Mouse (Mus musculus): ENCODE measurements around the gene Fosl1. TPM values are rescaled to one million over a fixed set of nuclear protein-coding genes. Genes with fewer than 3 reads are reported as not detected.

The Fosl1 gene
- polyA plus RNA-seq, 1 experiment from 2014 or later: not detected

DNA sequence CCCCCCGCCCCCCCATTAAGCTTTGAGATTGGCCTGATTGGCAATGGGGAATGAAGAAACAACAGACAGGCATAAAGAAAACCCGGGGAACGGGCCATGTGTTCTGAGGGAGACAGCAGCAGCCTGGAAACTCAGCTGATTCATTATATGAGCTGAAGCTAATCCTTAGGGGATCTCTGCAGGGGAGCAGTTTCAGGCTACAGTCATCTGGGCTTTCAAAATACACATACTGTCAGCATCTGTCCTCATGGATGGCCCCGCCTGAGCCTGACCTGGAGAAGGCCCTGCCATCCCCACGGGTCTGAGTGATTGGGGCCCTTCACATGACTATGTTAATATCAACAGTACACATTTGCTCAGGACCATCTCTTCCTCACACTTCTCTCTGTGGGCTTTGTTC, 24.5 kb downstream of the Fosl1 start:
- peaks cover 31% of the 10 kb centered on the region for H3K27me3 ChIP-seq (ENCODE audit: control insufficient read depth, insufficient read depth, low read depth, low read length)
- H3K4me2 ChIP-seq (ENCODE audit: low read depth, low read length): no peak overlapping the region
- H3K36me3 ChIP-seq (ENCODE audit: control insufficient read depth, insufficient read depth): no peaks in the 10 kb centered on the region
- no peaks in the 10 kb centered on the region for H3K9me3 ChIP-seq (replicated peaks; ENCODE audit: control insufficient read depth, low read length)
- no peak for ATAC-seq (ENCODE audit: low read depth)
- H3K27ac ChIP-seq (ENCODE audit: low read length): no peak overlapping the region
- 50% methylated on average over 5 of the region's 5 CpGs for WGBS (ENCODE audit: insufficient replicate concordance)
- peaks cover 8% of the 10 kb centered on the region for H3K4me1 ChIP-seq (ENCODE audit: control insufficient read depth, low read depth, low read length)
- no peak overlapping the region for H3K4me3 ChIP-seq (ENCODE audit: low read depth, low read length)
- H3K9ac ChIP-seq (ENCODE audit: low read depth, low read length): no peak overlapping the region

DNA sequence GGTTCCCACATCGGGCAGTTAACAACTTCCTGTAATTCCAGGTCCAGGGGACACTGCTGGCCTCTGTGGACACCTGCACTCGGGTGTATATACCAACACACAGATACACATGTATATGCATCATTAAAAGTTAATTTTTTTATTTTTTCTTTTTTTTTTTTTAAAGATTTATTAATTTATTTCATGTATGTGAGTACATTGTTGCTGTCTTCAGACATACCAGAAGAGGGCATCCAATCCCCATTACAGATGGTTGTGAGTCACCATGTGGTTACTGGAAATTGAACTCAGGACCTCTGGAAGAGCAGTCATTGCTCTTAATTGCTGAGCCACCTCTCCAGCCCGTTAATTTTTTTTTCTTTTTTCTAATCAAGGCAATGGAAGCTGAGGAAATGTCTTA, 25.5 kb downstream of the Fosl1 start:
- Histone ChIP-seq H3K36me3 (ENCODE audit: control insufficient read depth, insufficient read depth) (no peaks in the 10 kb centered on the region), H3K9me3 (replicated peaks; ENCODE audit: control insufficient read depth, low read length) (no peaks in the 10 kb centered on the region), H3K27ac (ENCODE audit: low read length) (no peak overlapping the region), H3K27me3 (ENCODE audit: control insufficient read depth, insufficient read depth, low read depth, low read length) (peaks cover 31% of the 10 kb centered on the region), H3K4me1 (ENCODE audit: control insufficient read depth, low read depth, low read length) (peaks cover 8% of the 10 kb centered on the region), H3K4me3 (ENCODE audit: low read depth, low read length) (no peak overlapping the region), H3K4me2 (ENCODE audit: low read depth, low read length) (no peak overlapping the region), H3K9ac (ENCODE audit: low read depth, low read length) (no peak overlapping the region)
- 60% methylated on average over 3 of the region's 3 CpGs for WGBS (ENCODE audit: insufficient replicate concordance)
- no peak for ATAC-seq (ENCODE audit: low read depth)

DNA sequence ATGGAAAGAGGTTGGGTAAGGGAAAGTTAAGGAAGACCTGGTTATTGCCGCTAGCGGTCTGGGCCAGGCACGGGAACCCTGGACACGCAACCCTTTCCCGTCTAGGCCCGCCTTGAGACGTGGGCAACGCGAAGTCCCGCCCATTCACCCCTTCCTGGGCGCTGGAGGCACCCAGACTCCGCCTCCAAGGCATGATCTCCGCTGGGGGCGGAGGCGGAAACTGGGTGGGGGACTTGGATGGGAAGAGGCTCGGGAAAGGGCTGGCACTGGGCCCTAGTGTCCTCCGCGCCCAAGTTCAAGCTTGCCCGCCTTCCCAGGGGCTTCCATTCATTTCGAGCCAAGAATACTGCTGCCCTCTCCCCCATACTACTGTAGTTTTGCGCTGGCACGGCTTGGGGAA, 26.4 kb downstream of the Fosl1 start, which contains the start of gene Efemp2:
Efemp2 (plus strand) TSS at position 235 of the 400 bp plus-strand sequence.
- 5% methylated on average over 22 of the region's 22 CpGs for WGBS (ENCODE audit: insufficient replicate concordance)
- Histone ChIP-seq H3K4me2 (ENCODE audit: low read depth, low read length) (peak within 1 kb of the TSS; percentile 69), H3K4me1 (ENCODE audit: control insufficient read depth, low read depth, low read length) (peaks cover 8% of the 10 kb centered on the region), H3K36me3 (ENCODE audit: control insufficient read depth, insufficient read depth) (no peaks in the 10 kb centered on the region), H3K9me3 (replicated peaks; ENCODE audit: control insufficient read depth, low read length) (no peaks in the 10 kb centered on the region), H3K27me3 (ENCODE audit: control insufficient read depth, insufficient read depth, low read depth, low read length) (peaks cover 31% of the 10 kb centered on the region), H3K27ac (ENCODE audit: low read length) (no peak within 1 kb of the TSS), H3K4me3 (ENCODE audit: low read depth, low read length) (peak within 1 kb of the TSS; percentile 54), H3K9ac (ENCODE audit: low read depth, low read length) (peak within 1 kb of the TSS; percentile 53)
- ATAC-seq (ENCODE audit: low read depth): peak; percentile 63

DNA sequence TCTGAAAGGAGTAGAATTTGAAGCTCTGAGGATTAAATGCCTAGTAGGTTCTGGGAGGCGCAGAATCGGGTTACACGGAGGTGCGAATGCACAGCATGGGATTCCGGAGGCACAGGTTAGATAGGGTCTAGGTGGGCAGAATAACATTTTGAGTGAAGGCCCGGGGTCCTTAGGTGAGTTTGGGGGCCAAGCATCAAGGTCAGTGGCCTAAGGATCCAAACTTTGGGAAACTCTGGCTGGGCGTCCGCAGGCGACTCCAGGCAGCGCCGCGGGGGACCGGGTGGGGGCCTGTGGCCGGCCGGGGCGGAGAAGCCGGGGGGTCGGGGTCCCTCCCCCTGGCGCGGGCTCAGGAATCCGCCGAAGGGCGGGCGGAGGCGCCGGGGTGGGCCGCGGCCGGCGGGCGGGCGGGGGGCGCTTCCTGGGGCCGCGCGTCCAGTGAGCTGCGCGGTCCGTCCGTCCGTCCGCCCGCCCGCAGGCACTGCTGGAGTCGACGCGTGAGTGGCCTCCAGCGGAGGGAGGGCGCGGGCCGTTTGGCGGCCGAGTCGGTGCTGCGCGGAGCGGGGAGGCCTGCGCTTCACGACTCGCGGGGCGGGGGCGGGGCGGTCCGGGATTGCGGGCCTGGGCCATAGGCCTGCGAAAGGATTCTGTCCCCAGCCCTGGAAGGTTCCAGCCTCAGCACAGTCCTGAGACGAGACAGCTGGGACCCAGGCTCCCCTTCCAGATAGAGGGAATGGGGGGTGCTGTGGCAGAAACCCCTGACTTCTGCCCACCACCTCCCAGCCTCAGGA, 27.1 kb downstream of the Fosl1 start:
- peak overlapping the region; percentile 53 for H3K9ac ChIP-seq (ENCODE audit: low read depth, low read length)
- H3K4me2 ChIP-seq (ENCODE audit: low read depth, low read length): peak overlapping the region; percentile 69
- no peaks in the 10 kb centered on the region for H3K9me3 ChIP-seq (replicated peaks; ENCODE audit: control insufficient read depth, low read length)
- no peaks in the 10 kb centered on the region for H3K36me3 ChIP-seq (ENCODE audit: control insufficient read depth, insufficient read depth)
- H3K27ac ChIP-seq (ENCODE audit: low read length): no peak overlapping the region
- peak overlapping the region; percentile 54 for H3K4me3 ChIP-seq (ENCODE audit: low read depth, low read length)
- peaks cover 31% of the 10 kb centered on the region for H3K27me3 ChIP-seq (ENCODE audit: control insufficient read depth, insufficient read depth, low read depth, low read length)
- ATAC-seq (ENCODE audit: low read depth): peak; percentile 42
- 2% methylated on average over 57 of the region's 68 CpGs for WGBS (ENCODE audit: insufficient replicate concordance)
- H3K4me1 ChIP-seq (ENCODE audit: control insufficient read depth, low read depth, low read length): peaks cover 8% of the 10 kb centered on the region

DNA sequence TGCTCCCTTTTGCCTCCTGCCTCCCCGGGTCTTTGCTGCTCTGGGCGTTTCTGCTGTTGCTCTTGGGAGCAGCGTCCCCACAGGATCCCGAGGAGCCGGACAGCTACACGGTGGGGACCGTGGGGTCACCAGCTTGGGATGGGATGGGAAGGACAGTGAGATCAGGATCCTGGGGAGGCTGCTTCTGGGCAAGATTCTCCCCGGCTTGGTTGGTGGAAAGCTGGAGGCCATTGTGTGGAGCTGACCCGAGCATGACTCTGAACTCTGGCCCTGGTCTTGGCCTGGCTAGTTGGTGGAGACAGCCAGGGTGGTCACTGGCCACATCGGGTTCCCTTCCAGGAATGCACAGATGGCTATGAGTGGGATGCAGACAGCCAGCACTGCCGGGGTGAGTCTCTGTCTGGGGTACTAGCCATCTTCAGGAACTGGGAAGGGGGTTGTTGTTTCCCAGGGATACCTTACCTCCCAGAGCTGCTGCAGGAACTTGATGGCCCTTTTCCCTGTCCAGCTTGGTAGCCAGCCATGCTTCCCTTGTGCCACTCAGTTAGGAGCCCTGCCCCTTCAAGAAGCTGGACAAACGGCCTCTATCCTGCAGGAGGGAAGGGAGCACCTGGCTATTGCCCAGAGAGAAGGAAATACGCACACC, 27.8 kb downstream of the Fosl1 start:
- H3K4me2 ChIP-seq (ENCODE audit: low read depth, low read length): peak overlapping the region; percentile 69
- ATAC-seq (ENCODE audit: low read depth): no peak; the same call in 1 of the 2 replicates
- peak overlapping the region; percentile 54 for H3K4me3 ChIP-seq (ENCODE audit: low read depth, low read length)
- 40% methylated on average over 13 of the region's 13 CpGs for WGBS (ENCODE audit: insufficient replicate concordance)
- H3K27me3 ChIP-seq (ENCODE audit: control insufficient read depth, insufficient read depth, low read depth, low read length): peaks cover 31% of the 10 kb centered on the region
- H3K9me3 ChIP-seq (replicated peaks; ENCODE audit: control insufficient read depth, low read length): no peaks in the 10 kb centered on the region
- H3K9ac ChIP-seq (ENCODE audit: low read depth, low read length): peak overlapping the region; percentile 15; the same call in 1 of the 2 replicates
- H3K4me1 ChIP-seq (ENCODE audit: control insufficient read depth, low read depth, low read length): peaks cover 8% of the 10 kb centered on the region
- no peaks in the 10 kb centered on the region for H3K36me3 ChIP-seq (ENCODE audit: control insufficient read depth, insufficient read depth)
- no peak overlapping the region for H3K27ac ChIP-seq (ENCODE audit: low read length)

DNA sequence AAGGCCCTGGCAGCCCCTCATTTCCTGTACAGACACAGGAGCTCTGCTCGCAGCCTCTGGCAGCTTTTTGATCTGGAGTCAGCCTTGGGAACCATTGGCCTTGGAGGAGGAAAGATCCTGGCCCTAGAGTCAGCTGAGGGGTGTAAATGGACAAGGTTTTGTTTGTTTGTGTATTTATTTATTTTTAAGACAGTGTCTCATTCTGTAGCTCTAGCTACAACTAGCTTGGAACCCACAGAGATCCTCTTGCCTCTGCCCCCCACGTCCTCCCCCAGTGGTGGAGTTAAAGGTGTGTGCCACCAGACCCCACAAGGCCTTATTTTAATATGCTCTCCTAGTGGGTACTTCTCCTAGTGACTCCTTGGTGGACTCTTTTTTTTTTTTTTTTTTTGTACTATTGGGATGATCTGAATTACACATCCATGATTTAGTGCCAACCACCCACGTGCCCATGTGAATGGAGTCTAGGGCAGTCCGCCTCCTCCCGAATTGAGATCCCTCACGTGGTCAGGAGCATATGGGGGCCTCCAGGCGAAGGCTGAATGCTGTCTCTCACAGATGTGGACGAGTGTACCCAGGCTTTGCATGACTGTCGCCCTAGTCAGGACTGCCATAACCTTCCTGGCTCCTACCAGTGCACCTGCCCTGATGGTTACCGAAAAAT, 29.8 kb downstream of the Fosl1 start:
- no peak overlapping the region for H3K9ac ChIP-seq (ENCODE audit: low read depth, low read length)
- WGBS (ENCODE audit: insufficient replicate concordance): 65% methylated on average over 10 of the region's 10 CpGs
- H3K4me1 ChIP-seq (ENCODE audit: control insufficient read depth, low read depth, low read length): peaks cover 8% of the 10 kb centered on the region
- no peak overlapping the region for H3K4me2 ChIP-seq (ENCODE audit: low read depth, low read length)
- H3K27me3 ChIP-seq (ENCODE audit: control insufficient read depth, insufficient read depth, low read depth, low read length): peaks cover 31% of the 10 kb centered on the region
- no peaks in the 10 kb centered on the region for H3K36me3 ChIP-seq (ENCODE audit: control insufficient read depth, insufficient read depth)
- ATAC-seq (ENCODE audit: low read depth): no peak
- H3K4me3 ChIP-seq (ENCODE audit: low read depth, low read length): no peak overlapping the region
- H3K27ac ChIP-seq (ENCODE audit: low read length): no peak overlapping the region
- no peaks in the 10 kb centered on the region for H3K9me3 ChIP-seq (replicated peaks; ENCODE audit: control insufficient read depth, low read length)

DNA sequence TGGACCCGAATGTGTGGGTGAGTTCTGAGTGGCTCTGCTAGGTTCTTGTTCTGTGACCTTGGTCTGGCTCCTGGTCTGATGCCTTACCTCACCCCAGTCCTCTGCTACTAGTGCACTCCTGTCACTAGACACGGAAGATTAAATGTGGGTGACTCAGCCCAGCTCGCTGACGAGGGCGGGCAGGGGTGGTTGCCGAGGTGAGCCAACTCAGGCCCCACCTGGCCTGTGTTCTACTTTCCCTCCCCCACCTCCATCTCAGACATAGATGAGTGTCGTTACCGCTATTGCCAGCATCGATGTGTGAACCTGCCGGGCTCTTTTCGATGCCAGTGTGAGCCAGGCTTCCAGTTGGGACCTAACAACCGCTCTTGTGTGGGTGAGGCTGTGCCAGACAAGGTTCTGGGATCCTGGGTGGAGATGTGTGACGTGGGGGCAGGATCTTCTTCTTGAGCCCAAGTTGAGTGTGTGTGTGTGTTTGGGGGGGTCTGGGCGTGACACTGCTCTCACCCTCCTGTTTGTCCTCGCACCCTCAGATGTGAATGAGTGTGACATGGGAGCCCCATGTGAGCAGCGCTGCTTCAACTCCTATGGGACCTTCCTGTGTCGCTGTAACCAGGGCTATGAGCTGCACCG, 30.4 kb downstream of the Fosl1 start:
- Histone ChIP-seq H3K27me3 (ENCODE audit: control insufficient read depth, insufficient read depth, low read depth, low read length) (peaks cover 31% of the 10 kb centered on the region), H3K27ac (ENCODE audit: low read length) (no peak overlapping the region), H3K4me2 (ENCODE audit: low read depth, low read length) (no peak overlapping the region), H3K36me3 (ENCODE audit: control insufficient read depth, insufficient read depth) (no peaks in the 10 kb centered on the region), H3K4me1 (ENCODE audit: control insufficient read depth, low read depth, low read length) (peaks cover 8% of the 10 kb centered on the region), H3K9ac (ENCODE audit: low read depth, low read length) (no peak overlapping the region), H3K9me3 (replicated peaks; ENCODE audit: control insufficient read depth, low read length) (no peaks in the 10 kb centered on the region), H3K4me3 (ENCODE audit: low read depth, low read length) (no peak overlapping the region)
- ATAC-seq (ENCODE audit: low read depth): no peak
- WGBS (ENCODE audit: insufficient replicate concordance): 75% methylated on average over 18 of the region's 18 CpGs

DNA sequence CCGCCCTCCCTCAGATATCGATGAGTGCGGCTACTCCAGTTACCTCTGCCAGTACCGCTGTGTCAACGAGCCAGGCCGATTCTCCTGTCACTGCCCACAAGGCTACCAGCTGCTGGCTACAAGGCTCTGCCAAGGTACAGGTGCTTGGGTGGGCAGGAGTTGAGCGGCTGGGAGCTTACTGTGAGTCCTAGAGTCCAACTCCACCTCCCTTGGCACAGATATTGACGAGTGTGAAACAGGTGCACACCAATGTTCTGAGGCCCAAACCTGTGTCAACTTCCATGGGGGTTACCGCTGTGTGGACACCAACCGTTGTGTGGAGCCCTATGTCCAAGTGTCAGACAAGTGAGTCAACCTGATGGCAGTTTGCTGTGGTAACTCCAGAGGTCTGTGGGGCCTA, 32.7 kb downstream of the Fosl1 start:
- Histone ChIP-seq H3K27ac (ENCODE audit: low read length) (no peak overlapping the region), H3K9ac (ENCODE audit: low read depth, low read length) (no peak overlapping the region), H3K9me3 (replicated peaks; ENCODE audit: control insufficient read depth, low read length) (no peaks in the 10 kb centered on the region), H3K36me3 (ENCODE audit: control insufficient read depth, insufficient read depth) (no peaks in the 10 kb centered on the region; the same call in 1 of the 2 replicates), H3K4me2 (ENCODE audit: low read depth, low read length) (no peak overlapping the region), H3K27me3 (ENCODE audit: control insufficient read depth, insufficient read depth, low read depth, low read length) (peaks cover 11% of the 10 kb centered on the region), H3K4me1 (ENCODE audit: control insufficient read depth, low read depth, low read length) (no peaks in the 10 kb centered on the region), H3K4me3 (ENCODE audit: low read depth, low read length) (no peak overlapping the region)
- 81% methylated on average over 10 of the region's 10 CpGs for WGBS (ENCODE audit: insufficient replicate concordance)
- no peak for ATAC-seq (ENCODE audit: low read depth)

Data from liver, embryonic 16.5 days (tissue).